Mouse (Mus musculus): ENCODE results near the gene Safb. TPM values are rescaled to one million over a fixed set of nuclear protein-coding genes. Genes with fewer than 3 reads are reported as not detected.

Safb gene
- polyA plus RNA-seq, 1 experiment from 2014 or later = 106 TPM

- no peaks in the 10 kb centered on the region for H3K36me3 ChIP-seq
- no peaks in the 10 kb centered on the region for H3K27me3 ChIP-seq (replicated peaks)
- H3K9ac ChIP-seq = no peak overlapping the region
- WGBS = 74% methylated on average over 9 of the region's 9 CpGs
- ATAC-seq (ENCODE audit: insufficient read depth, low FRiP score, low read depth) = no peak
- 0 out of 2 replicates have a peak, but pooled peaks cover 4% of the 10 kb centered on the region for H3K4me1 ChIP-seq
- no peak overlapping the region for H3K4me2 ChIP-seq
- H3K27ac ChIP-seq = no peak overlapping the region
- no peaks in the 10 kb centered on the region for H3K9me3 ChIP-seq
- no peak overlapping the region for H3K4me3 ChIP-seq (replicated peaks)
Observed at GRCm38 (mm10) chr17:56547846-56548604, 36.6 kb upstream of the Safb start.

- H3K4me2 ChIP-seq = no peak overlapping the region
- no peak overlapping the region for H3K27ac ChIP-seq
- ATAC-seq (ENCODE audit: insufficient read depth, low FRiP score, low read depth) = no peak
- H3K36me3 ChIP-seq = no peaks in the 10 kb centered on the region
- 60% methylated on average over 4 of the region's 4 CpGs for WGBS
- 0 out of 2 replicates have a peak, but pooled peaks cover 4% of the 10 kb centered on the region for H3K4me1 ChIP-seq
- H3K4me3 ChIP-seq (replicated peaks) = no peak overlapping the region
- H3K9ac ChIP-seq = no peak overlapping the region
- H3K9me3 ChIP-seq = no peaks in the 10 kb centered on the region
- no peaks in the 10 kb centered on the region for H3K27me3 ChIP-seq (replicated peaks)
Observed at GRCm38 (mm10) chr17:56548605-56549105, 36.0 kb upstream of the Safb start.

- H3K4me1 ChIP-seq = 0 out of 2 replicates have a peak, but pooled peaks cover 6% of the 10 kb centered on the region
- H3K9me3 ChIP-seq = no peaks in the 10 kb centered on the region
- peak overlapping the region; percentile 48; the same call in 1 of the 2 replicates for H3K27ac ChIP-seq
- H3K4me3 ChIP-seq (replicated peaks) = no peak overlapping the region
- 65% methylated on average over 12 of the region's 12 CpGs for WGBS
- H3K36me3 ChIP-seq = no peaks in the 10 kb centered on the region
- no peak overlapping the region for H3K4me2 ChIP-seq
- no peak overlapping the region for H3K9ac ChIP-seq
- no peaks in the 10 kb centered on the region for H3K27me3 ChIP-seq (replicated peaks)
- ATAC-seq (ENCODE audit: insufficient read depth, low FRiP score, low read depth) = peak; percentile 15
Observed at GRCm38 (mm10) chr17:56550784-56551475, 33.7 kb upstream of the Safb start.

GRCm38 (mm10) chr17:56551841-56552581, 32.6 kb upstream of the Safb start:
- no peaks in the 10 kb centered on the region for H3K9me3 ChIP-seq
- no peak overlapping the region for H3K4me3 ChIP-seq (replicated peaks)
- H3K4me1 ChIP-seq = 0 out of 2 replicates have a peak, but pooled peaks cover 6% of the 10 kb centered on the region
- 73% methylated on average over 6 of the region's 6 CpGs for WGBS
- H3K27me3 ChIP-seq (replicated peaks) = no peaks in the 10 kb centered on the region
- no peak overlapping the region for H3K9ac ChIP-seq
- H3K4me2 ChIP-seq = no peak overlapping the region; the same call in 1 of the 2 replicates
- ATAC-seq (ENCODE audit: insufficient read depth, low FRiP score, low read depth) = no peak
- 0 out of 2 replicates have a peak overlapping the region, but pooled peaks have one; percentile 6 for H3K27ac ChIP-seq
- H3K36me3 ChIP-seq = no peaks in the 10 kb centered on the region

- Histone ChIP-seq H3K27me3 (replicated peaks) (no peaks in the 10 kb centered on the region), H3K4me2 (peak overlapping the region; percentile 38), H3K9ac (no peak overlapping the region), H3K27ac (no peak overlapping the region), H3K9me3 (no peaks in the 10 kb centered on the region), H3K36me3 (no peaks in the 10 kb centered on the region), H3K4me1 (0 out of 2 replicates have a peak, but pooled peaks cover 6% of the 10 kb centered on the region), H3K4me3 (replicated peaks) (peak overlapping the region; percentile 29)
- no peak for ATAC-seq (ENCODE audit: insufficient read depth, low FRiP score, low read depth)
- WGBS = 56% methylated on average over 5 of the region's 5 CpGs
Observed at GRCm38 (mm10) chr17:56552781-56553363, 31.8 kb upstream of the Safb start.

- Histone ChIP-seq H3K9ac (no peak within 1 kb of the TSS), H3K27ac (peak within 1 kb of the TSS; percentile 77), H3K4me3 (replicated peaks) (peak within 1 kb of the TSS; percentile 29), H3K36me3 (no peaks in the 10 kb centered on the region), H3K4me2 (peak within 1 kb of the TSS; percentile 38), H3K9me3 (no peaks in the 10 kb centered on the region), H3K4me1 (0 out of 2 replicates have a peak, but pooled peaks cover 6% of the 10 kb centered on the region), H3K27me3 (replicated peaks) (no peaks in the 10 kb centered on the region)
- peak; percentile 91 for ATAC-seq (ENCODE audit: insufficient read depth, low FRiP score, low read depth)
- 60% methylated on average over 20 of the region's 20 CpGs for WGBS
Observed at GRCm38 (mm10) chr17:56554122-56554551, 30.5 kb upstream of the Safb start, which contains the start of gene Gm20219. Gene Gm20219, minus strand, starts transcription at chr17:56554387.

- H3K4me2 ChIP-seq = no peak overlapping the region
- no peaks in the 10 kb centered on the region for H3K27me3 ChIP-seq (replicated peaks)
- H3K9me3 ChIP-seq = no peaks in the 10 kb centered on the region
- ATAC-seq (ENCODE audit: insufficient read depth, low FRiP score, low read depth) = peak; percentile 32; the same call in 1 of the 2 replicates
- peaks cover 26% of the 10 kb centered on the region for H3K36me3 ChIP-seq
- 16% methylated on average over 3 of the region's 3 CpGs for WGBS
- H3K9ac ChIP-seq = no peak overlapping the region
- no peak overlapping the region for H3K4me3 ChIP-seq (replicated peaks)
- 0 out of 2 replicates have a peak, but pooled peaks cover 2% of the 10 kb centered on the region for H3K4me1 ChIP-seq
- H3K27ac ChIP-seq = no peak overlapping the region
Observed at GRCm38 (mm10) chr17:56558448-56558847, 26.2 kb upstream of the Safb start.

GRCm38 (mm10) chr17:56559386-56559785, 25.2 kb upstream of the Safb start:
- no peaks in the 10 kb centered on the region for H3K27me3 ChIP-seq (replicated peaks)
- no peak overlapping the region for H3K9ac ChIP-seq
- H3K4me1 ChIP-seq = 0 out of 2 replicates have a peak, but pooled peaks cover 2% of the 10 kb centered on the region
- 70% methylated on average over 3 of the region's 3 CpGs for WGBS
- H3K27ac ChIP-seq = no peak overlapping the region
- no peak for ATAC-seq (ENCODE audit: insufficient read depth, low FRiP score, low read depth)
- H3K9me3 ChIP-seq = no peaks in the 10 kb centered on the region
- peaks cover 36% of the 10 kb centered on the region for H3K36me3 ChIP-seq
- no peak overlapping the region for H3K4me2 ChIP-seq
- no peak overlapping the region for H3K4me3 ChIP-seq (replicated peaks)

- Histone ChIP-seq H3K4me1 (no peaks in the 10 kb centered on the region), H3K4me2 (no peak overlapping the region), H3K27ac (no peak overlapping the region), H3K9ac (no peak overlapping the region), H3K9me3 (no peaks in the 10 kb centered on the region), H3K36me3 (peaks cover 43% of the 10 kb centered on the region), H3K27me3 (replicated peaks) (no peaks in the 10 kb centered on the region), H3K4me3 (replicated peaks) (no peak overlapping the region)
- no peak for ATAC-seq (ENCODE audit: insufficient read depth, low FRiP score, low read depth)
- 57% methylated on average over 1 of the region's 1 CpGs for WGBS
Observed at GRCm38 (mm10) chr17:56560131-56560530, 24.5 kb upstream of the Safb start.

- no peaks in the 10 kb centered on the region for H3K4me1 ChIP-seq
- no peaks in the 10 kb centered on the region for H3K27me3 ChIP-seq (replicated peaks)
- WGBS = 94% methylated on average over 2 of the region's 2 CpGs
- H3K36me3 ChIP-seq = peaks cover 60% of the 10 kb centered on the region
- H3K4me3 ChIP-seq (replicated peaks) = no peak overlapping the region
- no peak overlapping the region for H3K9ac ChIP-seq
- ATAC-seq (ENCODE audit: insufficient read depth, low FRiP score, low read depth) = no peak
- H3K4me2 ChIP-seq = no peak overlapping the region
- no peak overlapping the region for H3K27ac ChIP-seq
- no peaks in the 10 kb centered on the region for H3K9me3 ChIP-seq
Observed at GRCm38 (mm10) chr17:56561866-56562265, 22.8 kb upstream of the Safb start.

GRCm38 (mm10) chr17:56566293-56566692, 18.3 kb upstream of the Safb start:
- H3K36me3 ChIP-seq = peaks cover 95% of the 10 kb centered on the region
- no peak overlapping the region for H3K4me3 ChIP-seq (replicated peaks)
- no peaks in the 10 kb centered on the region for H3K4me1 ChIP-seq
- H3K9ac ChIP-seq = no peak overlapping the region
- no peak overlapping the region for H3K4me2 ChIP-seq
- ATAC-seq (ENCODE audit: insufficient read depth, low FRiP score, low read depth) = no peak
- no peaks in the 10 kb centered on the region for H3K27me3 ChIP-seq (replicated peaks)
- WGBS = 91% methylated on average over 29 of the region's 29 CpGs
- no peaks in the 10 kb centered on the region for H3K9me3 ChIP-seq
- H3K27ac ChIP-seq = no peak overlapping the region
